Mouse (Mus musculus) mouse embryonic stem cell (cell line): Measurements from ENCODE around the gene Arpc5l.

ENCODE experiments used
- in situ Hi-C, 2 experiments: fragments of 300-500 bp; cut with MboI; formaldehyde crosslinking; loops; 1 replicate in 1 of 2; 3 replicates in 1 of 2; pipeline ENCODE4 v1.14.3; 2019 to 2020; ENCODE audit warnings: low sequenced_read_pairs in 2 of 2, low pct_unique_long_range_greater_than_20kb in 1 of 2, mixed read lengths in 1 of 2; ENCODE audit not compliant: unreplicated experiment in 1 of 2

Gene Arpc5l

GRCm38 (mm10) chr2:39020004-39020403 lies 14.9 kb downstream of the Arpc5l start:
- in situ Hi-C loops: no loop called here

GRCm38 (mm10) chr2:39031611-39032010 lies 26.5 kb downstream of the Arpc5l start:
- in situ Hi-C loops: no loop called here

GRCm38 (mm10) chr2:39040215-39040614 lies 35.1 kb downstream of the Arpc5l start:
- in situ Hi-C loops: no loop called here

GRCm38 (mm10) chr2:39048515-39048914 lies 43.4 kb downstream of the Arpc5l start:
- in situ Hi-C loops: no loop called here

- in situ Hi-C loops: no loop called here
Observed at GRCm38 (mm10) chr2:39064687-39065399, 59.7 kb downstream of the Arpc5l start.
